19 mouse cellular contexts compared by ENCODE assay signal in genomic region chr8:77658356-77658755, GRCm38 (mm10).
"Had no signal": no experiment of that assay in that cellular context is flagged by ENCODE, and none has a peak within 500 bp of the region (broad histone marks: within the 10 kb centered on the region; RNA-seq: fewer than 3 reads in every experiment).

No protein-coding gene starts in this region.

- H3K36me3 ChIP-seq: limb, embryonic 15.5 days; midbrain, embryonic 12.5 days; midbrain, embryonic 15.5 days; neural tube, embryonic 12.5 days; neural tube, embryonic 15.5 days; stomach, embryonic 15.5 days had no signal

- H3K4me1 ChIP-seq: limb, embryonic 12.5 days; limb, embryonic 15.5 days; midbrain, embryonic 12.5 days; midbrain, embryonic 15.5 days; neural tube, embryonic 12.5 days; neural tube, embryonic 15.5 days; stomach, embryonic 15.5 days had no signal

- H3K9me3 ChIP-seq: limb, embryonic 12.5 days; limb, embryonic 15.5 days; midbrain, embryonic 12.5 days; midbrain, embryonic 15.5 days; neural tube, embryonic 12.5 days; neural tube, embryonic 15.5 days; stomach, embryonic 15.5 days had no signal

- H3K27ac ChIP-seq: kidney, postnatal 0 days; layer of hippocampus, adult 2 months; limb, embryonic 12.5 days; limb, embryonic 15.5 days; liver, embryonic 14.5 days; macrophage; midbrain, embryonic 12.5 days; midbrain, embryonic 15.5 days; neural tube, embryonic 12.5 days; neural tube, embryonic 15.5 days; stomach, embryonic 15.5 days had no signal

- H3K4me3 ChIP-seq: layer of hippocampus, adult 2 months; limb, embryonic 12.5 days; limb, embryonic 15.5 days; midbrain, embryonic 12.5 days; midbrain, embryonic 15.5 days; neural tube, embryonic 12.5 days; neural tube, embryonic 15.5 days; stomach, embryonic 15.5 days had no signal

- H3K27me3 ChIP-seq: limb, embryonic 12.5 days; limb, embryonic 15.5 days; midbrain, embryonic 12.5 days; midbrain, embryonic 15.5 days; neural tube, embryonic 12.5 days; neural tube, embryonic 15.5 days; stomach, embryonic 15.5 days had no signal

- DNase-seq: kidney, postnatal 25 days; layer of hippocampus, adult 9-11 months; liver, postnatal 0 days; lung, embryonic 14.5 days; right cerebral cortex, adult 18-20 months; right cerebral cortex, postnatal 25 days; spleen, adult 18-20 months; thymus, postnatal 36 days had no signal
